Mouse (Mus musculus): ENCODE measurements around the gene BC017158.

The BC017158 gene

DNA sequence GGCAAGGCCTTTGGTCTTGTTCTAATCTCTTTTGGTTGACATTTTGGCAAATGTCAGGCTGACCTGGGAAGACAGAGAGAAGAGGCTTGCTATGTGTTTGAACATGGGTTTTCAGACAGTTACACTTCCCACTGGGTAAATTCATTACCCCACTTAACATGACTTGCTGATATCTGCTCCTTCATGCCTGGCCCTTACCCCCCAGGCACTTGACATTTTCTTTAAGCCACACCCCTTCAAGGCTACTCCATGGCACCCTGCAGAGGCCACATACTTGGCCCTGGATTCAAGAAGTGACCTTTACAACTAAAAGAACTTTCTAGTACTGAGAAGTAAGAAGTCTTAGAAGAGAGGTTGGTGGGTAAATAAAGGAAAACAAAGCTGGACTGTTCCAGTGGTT is 9.9 kb upstream of the BC017158 start:
- DNase-seq = no peak

- no peak for DNase-seq
Observed at GRCm38 (mm10) chr7:128304907-128305306, 6.9 kb upstream of the BC017158 start.

DNA sequence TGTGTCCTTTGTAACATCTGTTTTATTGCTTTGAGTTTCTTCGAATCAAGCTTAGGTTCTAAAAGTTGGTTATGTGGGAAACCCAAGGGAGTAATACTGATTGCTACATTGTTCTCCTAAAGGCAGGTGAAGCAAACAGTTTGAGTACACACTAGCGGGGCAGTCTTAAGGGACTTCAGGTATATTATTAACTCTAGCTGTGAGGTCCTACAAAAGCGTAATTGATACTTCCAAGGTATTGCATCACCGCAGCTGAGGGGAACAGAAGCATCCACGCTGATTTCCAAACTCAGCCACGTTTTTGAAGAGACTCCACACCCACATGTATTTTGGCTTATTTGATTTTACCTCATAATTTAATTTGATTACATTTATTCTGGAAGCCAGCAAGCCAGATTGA is 6.2 kb upstream of the BC017158 start:
- no peak for DNase-seq

DNA sequence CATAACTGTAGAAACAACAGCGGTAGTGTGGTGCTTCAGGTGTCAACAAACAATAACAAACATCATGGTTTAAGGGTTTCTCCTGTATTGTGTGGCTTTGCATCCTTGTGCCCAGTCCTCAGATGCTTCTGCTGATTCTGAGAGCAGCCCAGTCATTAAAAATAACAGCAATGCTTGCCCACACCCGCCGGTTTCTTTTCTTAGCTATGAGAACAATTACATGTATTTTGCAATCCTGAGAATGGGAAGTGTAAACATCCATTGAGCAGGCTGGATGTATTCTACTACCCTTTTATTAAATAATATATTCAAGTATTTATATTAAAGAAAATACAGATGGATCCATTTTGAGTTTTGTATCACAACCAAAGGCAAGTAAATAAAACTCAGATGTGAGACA is 4.2 kb upstream of the BC017158 start:
- DNase-seq = no peak

- no peak for DNase-seq
Observed at GRCm38 (mm10) chr7:128300952-128301351, 3.0 kb upstream of the BC017158 start.

DNA sequence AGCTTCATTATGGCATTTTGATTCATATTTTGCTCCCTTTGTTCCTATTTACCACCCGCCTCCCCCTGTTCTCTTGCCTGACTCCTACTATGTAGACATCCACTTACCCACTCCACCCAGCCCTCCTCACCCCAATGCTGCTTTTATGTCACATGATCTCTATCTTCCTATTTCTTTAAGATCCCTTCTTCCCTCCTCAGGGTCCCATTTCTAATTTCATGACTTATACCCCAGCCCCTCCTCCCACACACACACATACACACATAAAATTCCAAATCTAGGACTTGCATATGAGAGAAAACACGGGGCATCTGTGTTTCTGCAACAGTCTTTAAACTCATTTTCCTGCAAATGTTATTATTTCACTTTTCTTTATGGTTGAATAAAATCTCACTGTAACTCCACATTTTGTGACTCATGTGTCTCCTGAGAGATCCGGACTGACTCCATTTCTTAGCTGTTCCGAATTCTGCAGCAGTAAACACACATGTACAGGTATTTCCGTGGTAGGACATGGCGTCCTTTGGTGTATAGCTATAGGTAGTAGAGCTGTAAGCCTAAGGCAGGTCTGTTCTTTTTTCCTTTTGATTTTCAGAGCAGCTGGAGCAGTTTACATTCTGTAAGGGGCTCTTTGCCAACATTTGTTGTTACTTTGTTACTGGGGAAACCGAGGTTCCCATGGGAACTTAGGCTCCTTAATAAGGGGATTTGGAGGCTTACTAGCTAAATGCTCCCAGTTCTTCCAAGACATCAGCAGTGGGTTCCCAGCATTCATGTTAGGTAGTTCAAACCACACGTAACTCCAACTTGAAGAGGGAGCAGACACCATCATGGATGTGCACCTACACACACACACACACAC is 742 bp upstream of the BC017158 start:
- no peak for DNase-seq

DNA sequence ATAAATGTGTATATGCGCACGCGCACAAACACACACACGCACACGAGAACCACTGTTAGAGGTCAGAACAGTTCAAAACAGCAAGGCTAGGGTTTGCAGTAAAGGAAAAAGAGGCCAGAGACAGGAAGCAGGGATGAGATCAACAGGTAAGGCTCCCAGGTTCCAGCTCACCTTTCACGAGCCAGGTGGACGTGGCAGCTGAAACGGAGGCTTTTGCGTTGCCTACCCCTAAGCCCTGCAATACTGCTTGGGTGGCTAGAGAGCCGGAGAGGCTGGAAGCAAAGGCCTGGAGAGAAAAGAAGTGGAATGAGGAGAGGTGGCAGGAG is 716 bp downstream of the BC017158 start:
- DNase-seq = no peak

DNA sequence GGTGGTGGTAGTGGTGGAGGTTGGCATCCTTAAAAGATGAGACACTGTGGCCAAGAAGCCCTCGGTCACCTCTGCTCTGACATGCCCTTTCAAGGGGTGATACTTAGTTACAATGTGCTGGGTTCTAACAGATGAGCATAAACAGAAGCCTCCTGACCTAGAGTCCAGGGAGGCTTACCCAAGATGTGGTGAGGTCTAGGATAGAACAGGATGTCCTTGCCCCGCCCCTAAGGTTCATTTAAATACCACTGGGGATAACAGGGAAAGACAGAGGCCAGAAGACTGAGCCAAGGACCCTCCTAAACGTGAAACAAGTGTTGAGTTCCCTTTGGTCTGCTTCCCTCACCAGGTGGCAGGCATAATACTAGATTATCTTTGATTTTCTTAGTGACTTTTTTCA is 1.5 kb downstream of the BC017158 start:
- no peak for DNase-seq

- no peak for DNase-seq
Observed at GRCm38 (mm10) chr7:128294785-128295184, 3.2 kb downstream of the BC017158 start.

GRCm38 (mm10) chr7:128288923-128289544 is 8.9 kb downstream of the BC017158 start:
- no peak for DNase-seq

GRCm38 (mm10) chr7:128285060-128285459 is 12.9 kb downstream of the BC017158 start:
- no peak for DNase-seq

GRCm38 (mm10) chr7:128284047-128284446 is 13.9 kb downstream of the BC017158 start:
- no peak for DNase-seq

- DNase-seq = no peak
Observed at GRCm38 (mm10) chr7:128282532-128283244, 15.3 kb downstream of the BC017158 start.

DNA sequence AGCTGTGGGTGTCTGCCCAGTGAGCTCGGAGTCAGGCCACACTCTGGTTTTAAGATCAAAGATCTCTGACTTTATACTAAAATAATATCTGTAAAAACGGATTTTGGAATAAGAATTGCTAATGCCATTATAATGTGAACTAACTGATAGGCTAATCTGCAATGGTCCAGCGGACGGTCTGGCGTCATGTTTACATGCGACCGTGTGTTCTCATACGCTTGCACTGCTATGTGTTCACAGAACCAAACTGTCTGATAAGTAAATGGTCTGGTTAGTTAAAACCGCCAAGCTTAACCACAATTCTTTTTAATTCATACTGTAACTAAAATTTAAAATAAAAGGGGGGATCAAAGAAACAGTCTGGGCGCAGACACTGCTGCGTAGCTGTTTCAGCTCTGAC is 16.2 kb downstream of the BC017158 start:
- DNase-seq = no peak

GRCm38 (mm10) chr7:128279750-128280149 is 18.2 kb downstream of the BC017158 start:
- DNase-seq = no peak

- no peak for DNase-seq
Observed at GRCm38 (mm10) chr7:128276051-128276450, 21.9 kb downstream of the BC017158 start.

DNA sequence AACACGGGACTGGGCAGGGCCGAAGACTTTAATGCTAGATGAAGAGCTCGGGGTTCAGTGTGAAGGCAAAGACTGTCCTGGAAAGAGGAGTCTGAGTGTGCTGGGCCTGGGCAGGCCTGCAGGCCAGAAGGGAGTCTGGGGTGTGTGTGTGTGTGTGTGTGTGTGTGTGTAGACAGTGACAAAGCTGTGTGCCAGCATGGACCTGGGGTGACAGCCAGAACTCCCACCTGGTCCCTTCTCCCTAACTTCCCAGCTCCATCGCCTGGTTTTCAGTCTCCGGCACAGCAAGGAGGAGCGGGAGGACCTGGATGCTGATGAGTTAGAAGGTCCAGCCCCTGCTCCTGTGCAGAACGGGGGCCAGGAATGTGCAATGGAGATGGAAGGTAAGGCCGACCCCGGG is 26.5 kb downstream of the BC017158 start:
- DNase-seq = no peak

- DNase-seq = no peak
Observed at GRCm38 (mm10) chr7:128270431-128270850, 27.5 kb downstream of the BC017158 start.

DNA sequence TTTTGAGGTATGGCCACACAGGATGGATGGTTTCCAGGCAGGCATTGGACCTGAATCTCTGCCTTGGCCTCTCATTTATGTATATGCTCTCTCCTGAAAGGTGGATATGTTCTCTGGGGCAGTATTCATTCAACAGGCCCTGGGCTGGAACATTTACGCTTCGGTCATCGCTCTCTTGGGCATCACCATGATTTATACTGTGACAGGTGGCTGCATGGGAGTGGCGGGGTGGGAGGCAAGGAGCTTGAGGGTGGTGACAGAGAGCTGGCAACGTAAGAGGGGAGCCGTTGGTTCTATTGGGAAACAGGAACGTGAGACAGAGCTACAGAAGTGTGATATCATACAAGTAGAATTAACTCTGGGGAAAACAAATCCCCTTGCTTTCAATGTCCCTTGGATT is 30.2 kb downstream of the BC017158 start:
- no peak for DNase-seq

DNA sequence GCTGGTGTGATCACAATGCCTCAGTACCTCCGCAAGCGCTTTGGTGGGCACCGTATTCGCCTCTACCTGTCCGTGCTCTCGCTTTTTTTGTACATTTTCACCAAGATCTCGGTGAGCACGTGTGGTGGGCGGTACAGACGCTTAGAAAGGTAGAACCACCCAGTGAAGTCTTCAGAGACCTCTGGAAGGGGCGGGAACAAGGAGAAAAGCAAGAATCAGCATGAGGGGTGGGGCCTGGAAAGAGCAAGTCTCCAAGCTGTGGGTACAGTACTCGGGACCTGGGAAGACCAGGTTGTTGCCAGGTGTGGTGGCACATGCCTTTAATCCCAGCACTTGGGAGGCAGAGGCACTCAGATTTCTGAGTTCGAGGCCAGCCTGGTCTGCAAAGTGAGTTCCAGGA is 30.6 kb downstream of the BC017158 start:
- DNase-seq = no peak

GRCm38 (mm10) chr7:128266056-128266455 is 31.9 kb downstream of the BC017158 start:
- no peak for DNase-seq

DNA sequence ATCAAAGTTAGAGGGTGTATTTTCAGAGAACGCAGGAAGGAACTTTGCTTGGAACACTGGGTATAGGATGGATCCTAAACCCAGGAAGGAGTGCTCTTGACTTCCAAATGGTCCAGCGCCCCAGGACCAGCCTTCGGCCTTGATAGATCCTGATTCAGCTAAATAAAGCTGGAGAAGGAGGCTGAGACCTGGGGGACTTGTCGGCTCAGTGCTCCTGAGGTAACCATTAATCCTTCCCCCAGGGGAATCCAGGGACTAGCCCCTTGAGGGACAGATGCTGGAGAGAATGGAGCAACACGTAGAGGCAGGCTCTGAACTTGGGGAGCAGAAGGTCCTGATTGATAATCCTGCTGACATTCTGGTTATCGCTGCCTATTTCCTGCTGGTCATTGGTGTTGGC is 32.6 kb downstream of the BC017158 start, which contains the start of gene Slc5a2:
Gene Slc5a2 (plus strand): TSS at position 247 of the 400 bp plus-strand sequence.
- no peak for DNase-seq

- no peak for DNase-seq
Observed at GRCm38 (mm10) chr7:128256783-128257334, 41.1 kb downstream of the BC017158 start.

DNA sequence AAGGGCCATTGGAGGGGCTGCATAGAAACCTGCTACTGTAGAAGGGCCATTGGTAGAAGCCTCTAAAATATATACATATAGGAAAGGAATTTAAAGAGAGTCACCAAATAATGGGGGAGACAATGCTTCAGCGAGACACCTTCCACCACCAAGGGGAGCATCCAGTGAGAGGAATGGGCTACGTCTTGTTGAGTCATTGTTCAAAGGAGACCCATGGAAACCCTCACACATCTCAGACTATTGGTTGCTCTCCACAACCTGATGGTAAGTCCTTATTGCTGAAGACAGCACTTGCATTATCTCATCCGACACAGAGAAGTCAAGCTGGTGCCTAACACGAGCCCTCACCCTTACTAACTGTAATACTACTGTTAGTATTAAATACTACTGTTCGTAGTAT is 42.2 kb downstream of the BC017158 start:
- no peak for DNase-seq

All from B cell, adult 2 months (primary cell).